Mouse (Mus musculus): ENCODE measurements around the gene Gm19402.
"Not testable (repeated sequence)": the region's sequence is repeated elsewhere in the genome, so short reads cannot be mapped to it uniquely, and the experiment has no call there.

DNA sequence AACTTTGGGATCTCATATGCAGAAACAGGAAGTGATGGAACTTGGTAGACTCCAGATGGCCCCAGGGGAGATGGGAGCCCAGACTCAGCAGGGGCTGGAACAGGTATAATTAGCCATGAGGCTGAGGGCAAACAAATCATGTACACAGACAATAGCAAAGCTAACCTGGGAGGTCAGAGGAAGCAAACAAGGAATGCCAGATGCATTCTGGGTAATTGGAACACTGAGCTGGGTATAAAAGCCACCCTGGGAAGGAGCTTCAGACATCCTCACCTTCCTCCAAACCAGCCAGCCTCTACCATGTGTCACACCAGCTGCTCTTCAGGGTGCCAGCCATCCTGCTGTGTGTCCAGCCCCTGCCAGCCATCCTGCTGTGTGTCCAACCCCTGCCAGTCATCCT, 20.6 kb upstream of the Gm19402 start, which contains the start of gene Gm10024:
- TF ChIP-seq TAL1 (conservative IDR thresholded peaks at IDR 0.05; ENCODE audit: low read depth, low read length); CTCF (IDR thresholded peaks at IDR 0.05; ENCODE audit: low read depth, low read length); GATA1 (IDR thresholded peaks at IDR 0.05; ENCODE audit: borderline replicate concordance, low read length); POLR2AphosphoS5 (IDR thresholded peaks at IDR 0.05; ENCODE audit: insufficient replicate concordance, low read depth, low read length); GATA2 (IDR thresholded peaks at IDR 0.05; ENCODE audit: borderline replicate concordance, low read depth, low read length): not testable (repeated sequence)

All from G1E (cell line).